Mouse (Mus musculus) MEL (cell line): ENCODE results near the gene Smim20.

Experiments
- CHD2 ChIP-seq: IDR thresholded peaks from 2 replicates; pipeline ENCODE4 v1.6.1; 2011; ENCODE audit warnings: low read length, improper control_type of control experiment
- CTCF ChIP-seq, 3 experiments: IDR thresholded peaks in 2 of 3; conservative IDR thresholded peaks in 1 of 3; 2 replicates each; pipeline ENCODE4 v1.5.1; 2011 to 2012; ENCODE audit warnings: low read length in 3 of 3, low read depth in 2 of 3, mild to moderate bottlenecking in 2 of 3, improper control_type of control experiment in 1 of 3, inconsistent platforms in 1 of 3, mixed read lengths in 1 of 3, moderate library complexity in 1 of 3; ENCODE audit not compliant: control insufficient read depth in 1 of 3, insufficient read depth in 1 of 3, poor library complexity in 1 of 3, severe bottlenecking in 1 of 3
- E2F4 ChIP-seq: IDR thresholded peaks from 2 replicates; pipeline ENCODE4 v1.6.1; 2011; ENCODE audit warnings: low read depth, low read length, improper control_type of control experiment, borderline replicate concordance
- EP300 ChIP-seq, 2 experiments: IDR thresholded peaks; 2 replicates each; pipeline ENCODE4 v1.6.1; 2011; ENCODE audit warnings: improper control_type of control experiment in 2 of 2, low read length in 2 of 2, low read depth in 1 of 2, mild to moderate bottlenecking in 1 of 2
- ETS1 ChIP-seq: IDR thresholded peaks from 2 replicates; pipeline ENCODE4 v1.6.1; 2012; ENCODE audit warnings: low read depth, mild to moderate bottlenecking, inconsistent platforms, low read length, improper control_type of control experiment, moderate library complexity
- JUND ChIP-seq: IDR thresholded peaks from 2 replicates; pipeline ENCODE4 v1.6.1; 2011; ENCODE audit warnings: low read depth, mild to moderate bottlenecking, improper control_type of control experiment, low read length
- MAX ChIP-seq: IDR thresholded peaks from 2 replicates; pipeline ENCODE4 v1.6.1; 2011; ENCODE audit warnings: low read length, improper control_type of control experiment
- MAZ ChIP-seq: IDR thresholded peaks from 2 replicates; pipeline ENCODE4 v1.6.1; 2012; ENCODE audit warnings: low read depth, mild to moderate bottlenecking, inconsistent platforms, low read length, improper control_type of control experiment
- POLR2A ChIP-seq, 2 experiments: IDR thresholded peaks; 2 replicates each; pipeline ENCODE4 v1.6.1; 2011 to 2012; ENCODE audit warnings: low read length in 2 of 2, mild to moderate bottlenecking in 2 of 2, control low read depth in 1 of 2, improper control_type of control experiment in 1 of 2, low read depth in 1 of 2, moderate library complexity in 1 of 2; ENCODE audit not compliant: control insufficient read depth in 1 of 2, insufficient read depth in 1 of 2, poor library complexity in 1 of 2
- POLR2AphosphoS5 ChIP-seq: IDR thresholded peaks from 2 replicates; pipeline ENCODE4 v1.6.1; 2012; ENCODE audit warnings: low read depth, borderline replicate concordance, mild to moderate bottlenecking, inconsistent platforms, low read length, moderate library complexity, mixed read lengths
- UBTF ChIP-seq: IDR thresholded peaks from 2 replicates; pipeline ENCODE4 v1.6.1; 2012; ENCODE audit warnings: low read depth, mild to moderate bottlenecking, inconsistent platforms, low read length, improper control_type of control experiment, moderate library complexity, borderline replicate concordance; ENCODE audit not compliant: insufficient read depth

DNA sequence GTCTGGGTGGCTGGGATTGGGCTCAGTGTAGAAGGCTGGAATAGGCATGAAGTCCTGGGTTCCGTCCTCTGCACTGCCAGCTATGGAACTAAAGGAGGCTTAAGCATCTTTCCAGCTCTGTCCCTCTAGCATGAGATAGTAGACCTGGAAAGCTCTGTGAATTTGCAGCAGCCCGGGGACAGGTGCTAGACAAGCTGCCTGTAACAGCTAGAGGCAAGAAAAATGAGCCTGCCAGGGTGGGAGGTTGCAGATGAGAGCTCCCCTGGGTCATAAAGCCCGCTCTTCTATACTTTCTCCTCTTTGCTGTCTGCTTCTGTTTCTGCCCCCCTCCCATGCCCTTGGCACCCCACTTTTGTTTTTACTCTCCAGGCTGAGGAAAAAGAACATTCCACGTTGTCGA, 7.0 kb upstream of the Smim20 start:
- no peak for TF ChIP-seq POLR2A (IDR thresholded peaks at IDR 0.05; ENCODE audit: control insufficient read depth in 1 of 2, insufficient read depth in 1 of 2, low read depth in 1 of 2, low read length in 2 of 2, poor library complexity in 1 of 2)
- no peak for TF ChIP-seq CTCF (IDR thresholded peaks at IDR 0.05 in 2 of 3, conservative IDR thresholded peaks at IDR 0.05 in 1 of 3; ENCODE audit: control insufficient read depth in 1 of 3, insufficient read depth in 1 of 3, low read depth in 2 of 3, low read length in 3 of 3, poor library complexity in 1 of 3, severe bottlenecking in 1 of 3)
- no peak for TF ChIP-seq JUND
- no peak for TF ChIP-seq MAZ
- TF ChIP-seq UBTF, result no peak
- no peak for TF ChIP-seq E2F4
- no peak for TF ChIP-seq EP300 (IDR thresholded peaks at IDR 0.05; ENCODE audit: low read depth in 1 of 2, low read length in 2 of 2)
- no peak for TF ChIP-seq POLR2AphosphoS5
- TF ChIP-seq ETS1, result no peak
- no peak for TF ChIP-seq MAX
- no peak for TF ChIP-seq CHD2
